Mouse (Mus musculus): Measurements from ENCODE around the gene Map3k21. TPM values are rescaled to one million over a fixed set of nuclear protein-coding genes. Genes with fewer than 3 reads are reported as not detected.

Gene Map3k21
- total and polyA plus RNA-seq, 2 experiments from 2014 or later: 0.85 to 2.3 TPM

- Histone ChIP-seq H3K27me3 (ENCODE audit: insufficient read depth, low read length) (no peaks in the 10 kb centered on the region), H3K9ac (no peak overlapping the region), H3K4me1 (ENCODE audit: insufficient read depth) (no peaks in the 10 kb centered on the region), H3K36me3 (ENCODE audit: insufficient read depth) (peaks cover 20% of the 10 kb centered on the region), H3K9me3 (ENCODE audit: low read length) (no peaks in the 10 kb centered on the region), H3K4me2 (ENCODE audit: low read depth) (no peak overlapping the region), H3K27ac (ENCODE audit: low read depth, low read length) (no peak overlapping the region), H3K4me3 (ENCODE audit: low read depth, low read length) (no peak overlapping the region)
- TF ChIP-seq CTCF (IDR thresholded peaks at IDR 0.05; ENCODE audit: low read depth): no peak
- ATAC-seq: no peak
- DNase-seq: no peak
- WGBS: 82% methylated on average over 9 of the region's 9 CpGs
Measured at GRCm38 (mm10) chr8:125872501-125873249, 37.6 kb upstream of the Map3k21 start.

DNA sequence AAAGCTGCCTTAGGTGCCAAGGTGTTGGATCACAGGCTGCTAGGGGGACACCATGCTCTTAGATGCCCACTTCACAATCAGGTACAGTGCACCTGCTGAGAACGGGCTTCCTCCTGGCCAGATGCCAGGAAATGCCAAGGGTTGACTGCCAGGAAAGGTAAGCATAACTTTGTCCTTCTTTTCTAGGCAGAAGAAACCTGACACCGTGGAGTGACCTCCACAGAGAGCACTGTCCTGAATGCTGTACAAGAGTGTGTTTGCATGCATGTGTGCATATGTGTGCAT, 37.1 kb upstream of the Map3k21 start:
- DNase-seq (no peak), ATAC-seq (no peak)
- H3K36me3 ChIP-seq (ENCODE audit: insufficient read depth): peaks cover 24% of the 10 kb centered on the region
- H3K4me1 ChIP-seq (ENCODE audit: insufficient read depth): no peaks in the 10 kb centered on the region
- H3K9ac ChIP-seq: no peak overlapping the region
- H3K4me3 ChIP-seq (ENCODE audit: low read depth, low read length): no peak overlapping the region
- no peaks in the 10 kb centered on the region for H3K27me3 ChIP-seq (ENCODE audit: insufficient read depth, low read length)
- no peak overlapping the region for H3K4me2 ChIP-seq (ENCODE audit: low read depth)
- no peaks in the 10 kb centered on the region for H3K9me3 ChIP-seq (ENCODE audit: low read length)
- TF ChIP-seq CTCF (IDR thresholded peaks at IDR 0.05; ENCODE audit: low read depth): no peak
- 87% methylated on average over 2 of the region's 2 CpGs for WGBS
- no peak overlapping the region for H3K27ac ChIP-seq (ENCODE audit: low read depth, low read length)

DNA sequence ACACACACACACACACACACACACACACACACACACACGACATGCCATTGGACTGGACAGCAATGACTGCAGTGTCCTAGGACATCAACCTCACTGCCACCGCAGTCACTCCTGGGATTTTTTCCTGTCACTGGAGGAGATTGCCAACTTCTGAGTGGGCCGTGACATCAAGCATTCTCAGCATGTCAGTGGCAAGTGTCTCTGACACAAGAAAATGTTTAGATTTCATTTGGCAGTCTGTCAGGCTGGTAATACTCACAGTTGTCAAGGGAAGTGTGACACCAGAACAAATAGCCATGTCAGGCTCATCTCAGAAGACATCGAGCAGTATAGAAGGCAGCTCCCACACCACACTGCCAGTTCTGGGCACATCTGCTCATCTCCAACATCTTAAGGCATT, 29.8 kb upstream of the Map3k21 start:
- 70% methylated on average over 4 of the region's 4 CpGs for WGBS
- H3K27ac ChIP-seq (ENCODE audit: low read depth, low read length): no peak overlapping the region

GRCm38 (mm10) chr8:125887549-125887948, 22.7 kb upstream of the Map3k21 start:
- Histone ChIP-seq H3K27ac (ENCODE audit: low read depth, low read length) (no peak overlapping the region), H3K27me3 (ENCODE audit: insufficient read depth, low read length) (no peaks in the 10 kb centered on the region), H3K9me3 (ENCODE audit: low read length) (no peaks in the 10 kb centered on the region), H3K9ac (no peak overlapping the region), H3K4me1 (ENCODE audit: insufficient read depth) (no peaks in the 10 kb centered on the region), H3K36me3 (ENCODE audit: insufficient read depth) (peaks cover 46% of the 10 kb centered on the region), H3K4me3 (ENCODE audit: low read depth, low read length) (no peak overlapping the region), H3K4me2 (ENCODE audit: low read depth) (no peak overlapping the region)
- DNase-seq (no peak), ATAC-seq (no peak)
- 93% methylated on average over 9 of the region's 9 CpGs for WGBS
- no peak for TF ChIP-seq CTCF (IDR thresholded peaks at IDR 0.05; ENCODE audit: low read depth)

More for the DNA sequence above, 29.8 kb upstream of the Map3k21 start:
- peaks cover 30% of the 10 kb centered on the region for H3K36me3 ChIP-seq (ENCODE audit: insufficient read depth)
- H3K27me3 ChIP-seq (ENCODE audit: insufficient read depth, low read length): no peaks in the 10 kb centered on the region
- no peak overlapping the region for H3K9ac ChIP-seq
- no peak overlapping the region for H3K4me3 ChIP-seq (ENCODE audit: low read depth, low read length)
- ATAC-seq: no peak
- no peak overlapping the region for H3K4me2 ChIP-seq (ENCODE audit: low read depth)
- no peak for DNase-seq
- no peaks in the 10 kb centered on the region for H3K9me3 ChIP-seq (ENCODE audit: low read length)
- H3K4me1 ChIP-seq (ENCODE audit: insufficient read depth): no peaks in the 10 kb centered on the region
- TF ChIP-seq CTCF (IDR thresholded peaks at IDR 0.05; ENCODE audit: low read depth): no peak

GRCm38 (mm10) chr8:125889920-125890319, 20.3 kb upstream of the Map3k21 start:
- Histone ChIP-seq H3K27me3 (ENCODE audit: insufficient read depth, low read length) (no peaks in the 10 kb centered on the region), H3K9ac (no peak overlapping the region), H3K4me2 (ENCODE audit: low read depth) (no peak overlapping the region), H3K4me3 (ENCODE audit: low read depth, low read length) (no peak overlapping the region), H3K27ac (ENCODE audit: low read depth, low read length) (no peak overlapping the region), H3K4me1 (ENCODE audit: insufficient read depth) (no peaks in the 10 kb centered on the region), H3K36me3 (ENCODE audit: insufficient read depth) (peaks cover 41% of the 10 kb centered on the region), H3K9me3 (ENCODE audit: low read length) (no peaks in the 10 kb centered on the region)
- 74% methylated on average over 3 of the region's 3 CpGs for WGBS
- TF ChIP-seq CTCF (IDR thresholded peaks at IDR 0.05; ENCODE audit: low read depth): no peak
- ATAC-seq: peak; percentile 50; the same call in 1 of the 2 replicates
- peak; percentile 36 for DNase-seq

DNA sequence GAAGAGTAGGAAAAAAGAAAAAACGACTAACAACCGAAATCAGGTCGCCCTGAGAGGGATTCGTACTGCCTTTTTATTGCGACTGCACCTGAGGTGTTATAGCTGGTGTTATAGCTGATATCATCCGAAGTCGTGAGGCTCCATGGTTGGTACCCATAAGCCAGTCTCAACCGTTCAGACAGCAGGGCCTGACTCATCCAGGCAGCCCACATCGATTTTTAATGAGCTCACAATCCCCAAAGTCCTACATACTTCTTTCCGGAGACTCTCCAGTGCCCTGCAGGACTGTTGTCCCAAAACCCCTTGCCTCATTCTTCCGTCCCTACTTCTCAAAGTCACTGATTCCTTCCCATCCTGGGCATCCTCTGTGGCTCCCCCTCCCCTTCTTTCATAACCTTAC, 12.9 kb upstream of the Map3k21 start:
- peaks cover 8% of the 10 kb centered on the region; the same call in 1 of the 2 replicates for H3K4me1 ChIP-seq (ENCODE audit: insufficient read depth)
- H3K9ac ChIP-seq: peak overlapping the region; percentile 79
- H3K4me2 ChIP-seq (ENCODE audit: low read depth): peak overlapping the region; percentile 79
- H3K9me3 ChIP-seq (ENCODE audit: low read length): no peaks in the 10 kb centered on the region
- no peak overlapping the region for H3K27ac ChIP-seq (ENCODE audit: low read depth, low read length)
- no peaks in the 10 kb centered on the region for H3K27me3 ChIP-seq (ENCODE audit: insufficient read depth, low read length)
- ATAC-seq: no peak; the same call in 1 of the 2 replicates
- WGBS: 52% methylated on average over 11 of the region's 11 CpGs
- peak overlapping the region; percentile 58 for H3K4me3 ChIP-seq (ENCODE audit: low read depth, low read length)
- no peaks in the 10 kb centered on the region for H3K36me3 ChIP-seq (ENCODE audit: insufficient read depth)
- TF ChIP-seq CTCF (IDR thresholded peaks at IDR 0.05; ENCODE audit: low read depth): no peak
- no peak for DNase-seq

- Histone ChIP-seq H3K27ac (ENCODE audit: low read depth, low read length) (peak within 1 kb of the TSS; percentile 87), H3K9ac (peak within 1 kb of the TSS; percentile 79), H3K9me3 (ENCODE audit: low read length) (no peaks in the 10 kb centered on the region), H3K36me3 (ENCODE audit: insufficient read depth) (no peaks in the 10 kb centered on the region), H3K4me3 (ENCODE audit: low read depth, low read length) (peak within 1 kb of the TSS; percentile 58), H3K4me2 (ENCODE audit: low read depth) (peak within 1 kb of the TSS; percentile 79), H3K27me3 (ENCODE audit: insufficient read depth, low read length) (no peaks in the 10 kb centered on the region), H3K4me1 (ENCODE audit: insufficient read depth) (peaks cover 8% of the 10 kb centered on the region; the same call in 1 of the 2 replicates)
- 3% methylated on average over 44 of the region's 44 CpGs for WGBS
- ATAC-seq: peak; percentile 84
- no peak for TF ChIP-seq CTCF (IDR thresholded peaks at IDR 0.05; ENCODE audit: low read depth)
- DNase-seq: peak; percentile 82
Measured at GRCm38 (mm10) chr8:125897868-125898788, 12.1 kb upstream of the Map3k21 start, which contains the start of gene Pcnx2. TSS of gene Pcnx2 (minus strand) at chr8:125898317.
